Mouse (Mus musculus) hindbrain, embryonic 11.5 days (tissue): Measurements from ENCODE around the gene Khdrbs1. TPM values are rescaled to one million over a fixed set of nuclear protein-coding genes. Genes with fewer than 3 reads are reported as not detected.

Source experiments
- polyA plus RNA-seq: library from polyadenylated mRNA; unstranded; fragments of >200 nt; fragmentation: Nextera tagmentation; extraction: Ambion mirVana; gene quantifications from 2 replicates; pipeline ENCODE4 v1.2.1, GENCODE M21; 2014

Gene Khdrbs1
- polyA plus RNA-seq, 1 experiment from 2014 or later = 158 TPM

Other genes starting within 250 kb of the Khdrbs1 start
- 1,707 and 1,864 TPM in 2 replicates for gene Marcksl1, start 228.7 kb downstream of the Khdrbs1 start, polyA plus RNA-seq
- gene Hdac1, start 199.6 kb downstream of the Khdrbs1 start, polyA plus RNA-seq = 206 and 220 TPM in 2 replicates
- 5.6 and 5.8 TPM in 2 replicates for gene Lck, start 168.7 kb downstream of the Khdrbs1 start, polyA plus RNA-seq
- 1.0 and 1.6 TPM in 2 replicates for gene Fam167b, start 163.8 kb downstream of the Khdrbs1 start, polyA plus RNA-seq
- gene Eif3i, start 141.7 kb downstream of the Khdrbs1 start, polyA plus RNA-seq = 274 TPM in 2 replicates
- 177 and 195 TPM in 2 replicates for gene Tmem234, start 141.6 kb downstream of the Khdrbs1 start, polyA plus RNA-seq
- 1.6 and 2.7 TPM in 2 replicates for gene Dcdc2b, start 128.0 kb downstream of the Khdrbs1 start, polyA plus RNA-seq
- 25.3 and 25.7 TPM in 2 replicates for gene Iqcc, start 123.2 kb downstream of the Khdrbs1 start, polyA plus RNA-seq
- gene Ccdc28b, start 118.4 kb downstream of the Khdrbs1 start, polyA plus RNA-seq = 77.7 and 79.6 TPM in 2 replicates
- 96.3 and 101 TPM in 2 replicates for gene Txlna, start 101.2 kb downstream of the Khdrbs1 start, polyA plus RNA-seq
- 13.9 and 15.2 TPM in 2 replicates for gene Kpna6, start 69.5 kb downstream of the Khdrbs1 start, polyA plus RNA-seq
- 27.7 and 30.9 TPM in 2 replicates for gene Tmem39b, start 45.5 kb downstream of the Khdrbs1 start, polyA plus RNA-seq
- gene Ptp4a2, start 68.9 kb upstream of the Khdrbs1 start, polyA plus RNA-seq = 307 and 318 TPM in 2 replicates
- gene Spocd1, start 186.9 kb upstream of the Khdrbs1 start, polyA plus RNA-seq = 0.08 TPM in 1 of 2 replicates, not detected in the other
- 4.5 and 6.3 TPM in 2 replicates for gene Adgrb2, start 242.6 kb upstream of the Khdrbs1 start, polyA plus RNA-seq